Mouse (Mus musculus) MEL (cell line): Measurements from ENCODE around the gene Daam2.
"Not testable (repeated sequence)": the region's sequence is repeated elsewhere in the genome, so short reads cannot be mapped to it uniquely, and the experiment has no call there.

Experiments used
- CTCF ChIP-seq, 3 experiments: IDR thresholded peaks in 2 of 3; conservative IDR thresholded peaks in 1 of 3; 2 replicates each; pipeline ENCODE4 v1.5.1; 2011 to 2012; ENCODE audit warnings: low read length in 3 of 3, low read depth in 2 of 3, mild to moderate bottlenecking in 2 of 3, improper control_type of control experiment in 1 of 3, inconsistent platforms in 1 of 3, mixed read lengths in 1 of 3, moderate library complexity in 1 of 3; ENCODE audit not compliant: control insufficient read depth in 1 of 3, insufficient read depth in 1 of 3, poor library complexity in 1 of 3, severe bottlenecking in 1 of 3
- JUND ChIP-seq: IDR thresholded peaks from 2 replicates; pipeline ENCODE4 v1.6.1; 2011; ENCODE audit warnings: low read depth, mild to moderate bottlenecking, improper control_type of control experiment, low read length
- MAX ChIP-seq: IDR thresholded peaks from 2 replicates; pipeline ENCODE4 v1.6.1; 2011; ENCODE audit warnings: low read length, improper control_type of control experiment
- POLR2A ChIP-seq, 2 experiments: IDR thresholded peaks; 2 replicates each; pipeline ENCODE4 v1.6.1; 2011 to 2012; ENCODE audit warnings: low read length in 2 of 2, mild to moderate bottlenecking in 2 of 2, control low read depth in 1 of 2, improper control_type of control experiment in 1 of 2, low read depth in 1 of 2, moderate library complexity in 1 of 2; ENCODE audit not compliant: control insufficient read depth in 1 of 2, insufficient read depth in 1 of 2, poor library complexity in 1 of 2
- UBTF ChIP-seq: IDR thresholded peaks from 2 replicates; pipeline ENCODE4 v1.6.1; 2012; ENCODE audit warnings: low read depth, mild to moderate bottlenecking, inconsistent platforms, low read length, improper control_type of control experiment, moderate library complexity, borderline replicate concordance; ENCODE audit not compliant: insufficient read depth
- USF1 ChIP-seq: IDR thresholded peaks from 2 replicates; pipeline ENCODE4 v1.6.1; 2014; ENCODE audit warnings: low read depth, mild to moderate bottlenecking, inconsistent platforms, low read length, improper control_type of control experiment, moderate library complexity

GRCm38 (mm10) chr17:49442841-49443240 is 121.3 kb downstream of the Daam2 start:
- TF ChIP-seq UBTF; USF1; CTCF (IDR thresholded peaks at IDR 0.05 in 2 of 3, conservative IDR thresholded peaks at IDR 0.05 in 1 of 3; ENCODE audit: control insufficient read depth in 1 of 3, insufficient read depth in 1 of 3, low read depth in 2 of 3, low read length in 3 of 3, poor library complexity in 1 of 3, severe bottlenecking in 1 of 3); POLR2A (IDR thresholded peaks at IDR 0.05; ENCODE audit: control insufficient read depth in 1 of 2, insufficient read depth in 1 of 2, low read depth in 1 of 2, low read length in 2 of 2, poor library complexity in 1 of 2); JUND; MAX: not testable (repeated sequence)
